Mouse (Mus musculus): ENCODE measurements around the gene Fto. TPM values are rescaled to one million over a fixed set of nuclear protein-coding genes. Genes with fewer than 3 reads are reported as not detected.

Fto gene
- polyA plus RNA-seq, 1 experiment from 2014 or later = 56.1 TPM

GRCm38 (mm10) chr8:91558408-91558807 lies 245.1 kb downstream of the Fto start:
- ATAC-seq (replicated peaks; ENCODE audit: insufficient number of reproducible peaks, insufficient read depth, low FRiP score, low read depth) = peak; percentile 77
- WGBS = 38% methylated on average over 6 of the region's 6 CpGs
- 0 out of 2 replicates have a peak overlapping the region, but pooled peaks have one; percentile 50 for H3K27ac ChIP-seq
- H3K9me3 ChIP-seq (replicated peaks) = no peaks in the 10 kb centered on the region
- no peak overlapping the region for H3K9ac ChIP-seq
- H3K4me2 ChIP-seq = no peak overlapping the region
- no peak overlapping the region for H3K4me3 ChIP-seq
- peaks cover 41% of the 10 kb centered on the region for H3K4me1 ChIP-seq (replicated peaks)
- H3K27me3 ChIP-seq = no peaks in the 10 kb centered on the region
- no peaks in the 10 kb centered on the region for H3K36me3 ChIP-seq

- no peaks in the 10 kb centered on the region for H3K36me3 ChIP-seq
- H3K27ac ChIP-seq = peak overlapping the region; percentile 63
- no peak overlapping the region for H3K9ac ChIP-seq
- H3K4me1 ChIP-seq (replicated peaks) = peaks cover 37% of the 10 kb centered on the region
- 50% methylated on average over 6 of the region's 6 CpGs for WGBS
- no peak overlapping the region; the same call in 1 of the 2 replicates for H3K4me2 ChIP-seq
- H3K9me3 ChIP-seq (replicated peaks) = no peaks in the 10 kb centered on the region
- ATAC-seq (replicated peaks; ENCODE audit: insufficient number of reproducible peaks, insufficient read depth, low FRiP score, low read depth) = no peak
- no peaks in the 10 kb centered on the region for H3K27me3 ChIP-seq
- no peak overlapping the region for H3K4me3 ChIP-seq
Measured at GRCm38 (mm10) chr8:91560017-91560591, 246.8 kb downstream of the Fto start.

- no peak overlapping the region for H3K4me2 ChIP-seq
- H3K27ac ChIP-seq = no peak overlapping the region
- H3K4me1 ChIP-seq (replicated peaks) = peaks cover 48% of the 10 kb centered on the region
- no peaks in the 10 kb centered on the region for H3K9me3 ChIP-seq (replicated peaks)
- WGBS = 93% methylated on average over 4 of the region's 4 CpGs
- ATAC-seq (replicated peaks; ENCODE audit: insufficient number of reproducible peaks, insufficient read depth, low FRiP score, low read depth) = no peak
- no peak overlapping the region for H3K9ac ChIP-seq
- no peaks in the 10 kb centered on the region for H3K36me3 ChIP-seq
- H3K27me3 ChIP-seq = no peaks in the 10 kb centered on the region
- no peak overlapping the region for H3K4me3 ChIP-seq
Measured at GRCm38 (mm10) chr8:91561241-91561640, 247.9 kb downstream of the Fto start.

- Histone ChIP-seq H3K27ac (no peak overlapping the region), H3K4me1 (replicated peaks) (peaks cover 54% of the 10 kb centered on the region), H3K9ac (no peak overlapping the region), H3K36me3 (no peaks in the 10 kb centered on the region), H3K4me2 (no peak overlapping the region), H3K9me3 (replicated peaks) (no peaks in the 10 kb centered on the region), H3K27me3 (no peaks in the 10 kb centered on the region), H3K4me3 (no peak overlapping the region)
- no peak for ATAC-seq (replicated peaks; ENCODE audit: insufficient number of reproducible peaks, insufficient read depth, low FRiP score, low read depth)
- 75% methylated on average over 7 of the region's 7 CpGs for WGBS
Measured at GRCm38 (mm10) chr8:91562600-91562999, 249.3 kb downstream of the Fto start.

- H3K27me3 ChIP-seq = no peaks in the 10 kb centered on the region
- no peak overlapping the region for H3K4me2 ChIP-seq
- no peaks in the 10 kb centered on the region for H3K36me3 ChIP-seq
- no peak overlapping the region for H3K4me3 ChIP-seq
- H3K9me3 ChIP-seq (replicated peaks) = no peaks in the 10 kb centered on the region
- H3K4me1 ChIP-seq (replicated peaks) = peaks cover 47% of the 10 kb centered on the region
- WGBS = 77% methylated on average over 3 of the region's 3 CpGs
- no peak overlapping the region for H3K27ac ChIP-seq
- H3K9ac ChIP-seq = no peak overlapping the region
- ATAC-seq (replicated peaks; ENCODE audit: insufficient number of reproducible peaks, insufficient read depth, low FRiP score, low read depth) = no peak
Measured at GRCm38 (mm10) chr8:91563326-91563725, 250.0 kb downstream of the Fto start.

- 21% methylated on average over 12 of the region's 12 CpGs for WGBS
- H3K27ac ChIP-seq = peak overlapping the region; percentile 14; the same call in 1 of the 2 replicates
- H3K27me3 ChIP-seq = no peaks in the 10 kb centered on the region
- no peak for ATAC-seq (replicated peaks; ENCODE audit: insufficient number of reproducible peaks, insufficient read depth, low FRiP score, low read depth)
- peaks cover 45% of the 10 kb centered on the region for H3K4me1 ChIP-seq (replicated peaks)
- H3K36me3 ChIP-seq = no peaks in the 10 kb centered on the region
- no peak overlapping the region for H3K4me3 ChIP-seq
- H3K4me2 ChIP-seq = peak overlapping the region; percentile 31
- H3K9ac ChIP-seq = no peak overlapping the region
- no peaks in the 10 kb centered on the region for H3K9me3 ChIP-seq (replicated peaks)
Measured at GRCm38 (mm10) chr8:91565869-91566502, 252.7 kb downstream of the Fto start.

GRCm38 (mm10) chr8:91566503-91566869 lies 253.2 kb downstream of the Fto start:
- Histone ChIP-seq H3K27me3 (no peaks in the 10 kb centered on the region), H3K4me2 (peak overlapping the region; percentile 31; the same call in 1 of the 2 replicates), H3K4me1 (replicated peaks) (peaks cover 48% of the 10 kb centered on the region), H3K9ac (no peak overlapping the region), H3K9me3 (replicated peaks) (no peaks in the 10 kb centered on the region), H3K36me3 (no peaks in the 10 kb centered on the region), H3K4me3 (no peak overlapping the region), H3K27ac (peak overlapping the region; percentile 14; the same call in 1 of the 2 replicates)
- no peak for ATAC-seq (replicated peaks; ENCODE audit: insufficient number of reproducible peaks, insufficient read depth, low FRiP score, low read depth)
- 55% methylated on average over 2 of the region's 2 CpGs for WGBS

- H3K9ac ChIP-seq = no peak overlapping the region
- H3K9me3 ChIP-seq (replicated peaks) = no peaks in the 10 kb centered on the region
- H3K27ac ChIP-seq = no peak overlapping the region
- no peaks in the 10 kb centered on the region for H3K27me3 ChIP-seq
- H3K4me3 ChIP-seq = no peak overlapping the region
- no peaks in the 10 kb centered on the region for H3K36me3 ChIP-seq
- H3K4me1 ChIP-seq (replicated peaks) = peaks cover 56% of the 10 kb centered on the region
- 12% methylated on average over 11 of the region's 11 CpGs for WGBS
- H3K4me2 ChIP-seq = peak overlapping the region; percentile 32; the same call in 1 of the 2 replicates
- ATAC-seq (replicated peaks; ENCODE audit: insufficient number of reproducible peaks, insufficient read depth, low FRiP score, low read depth) = no peak
Measured at GRCm38 (mm10) chr8:91569874-91570273, 256.5 kb downstream of the Fto start.

- Histone ChIP-seq H3K9ac (no peak overlapping the region), H3K27me3 (no peaks in the 10 kb centered on the region), H3K36me3 (no peaks in the 10 kb centered on the region), H3K4me3 (no peak overlapping the region), H3K9me3 (replicated peaks) (no peaks in the 10 kb centered on the region), H3K4me1 (replicated peaks) (peaks cover 49% of the 10 kb centered on the region), H3K4me2 (no peak overlapping the region), H3K27ac (no peak overlapping the region)
- 68% methylated on average over 7 of the region's 7 CpGs for WGBS
- ATAC-seq (replicated peaks; ENCODE audit: insufficient number of reproducible peaks, insufficient read depth, low FRiP score, low read depth) = no peak
Measured at GRCm38 (mm10) chr8:91570809-91571208, 257.5 kb downstream of the Fto start.

GRCm38 (mm10) chr8:91571978-91572377 lies 258.7 kb downstream of the Fto start:
- Histone ChIP-seq H3K9me3 (replicated peaks) (no peaks in the 10 kb centered on the region), H3K4me1 (replicated peaks) (peaks cover 52% of the 10 kb centered on the region), H3K9ac (no peak overlapping the region), H3K4me3 (no peak overlapping the region), H3K36me3 (no peaks in the 10 kb centered on the region), H3K27ac (no peak overlapping the region), H3K27me3 (no peaks in the 10 kb centered on the region), H3K4me2 (no peak overlapping the region)
- WGBS = 60% methylated on average over 4 of the region's 4 CpGs
- ATAC-seq (replicated peaks; ENCODE audit: insufficient number of reproducible peaks, insufficient read depth, low FRiP score, low read depth) = no peak

- no peak overlapping the region for H3K4me2 ChIP-seq
- H3K9ac ChIP-seq = no peak overlapping the region
- ATAC-seq (replicated peaks; ENCODE audit: insufficient number of reproducible peaks, insufficient read depth, low FRiP score, low read depth) = peak; percentile 41; the same call in 1 of the 2 replicates
- no peak overlapping the region for H3K27ac ChIP-seq
- H3K36me3 ChIP-seq = no peaks in the 10 kb centered on the region
- no peak overlapping the region for H3K4me3 ChIP-seq
- no peaks in the 10 kb centered on the region for H3K27me3 ChIP-seq
- 20% methylated on average over 4 of the region's 4 CpGs for WGBS
- H3K4me1 ChIP-seq (replicated peaks) = peaks cover 52% of the 10 kb centered on the region
- H3K9me3 ChIP-seq (replicated peaks) = no peaks in the 10 kb centered on the region
Measured at GRCm38 (mm10) chr8:91572630-91573029, 259.3 kb downstream of the Fto start.

- 65% methylated on average over 3 of the region's 3 CpGs for WGBS
- no peaks in the 10 kb centered on the region for H3K36me3 ChIP-seq
- no peak overlapping the region for H3K27ac ChIP-seq
- ATAC-seq (replicated peaks; ENCODE audit: insufficient number of reproducible peaks, insufficient read depth, low FRiP score, low read depth) = no peak
- no peak overlapping the region for H3K4me2 ChIP-seq
- H3K9ac ChIP-seq = no peak overlapping the region
- H3K4me1 ChIP-seq (replicated peaks) = peaks cover 37% of the 10 kb centered on the region
- H3K9me3 ChIP-seq (replicated peaks) = no peaks in the 10 kb centered on the region
- no peak overlapping the region for H3K4me3 ChIP-seq
- no peaks in the 10 kb centered on the region for H3K27me3 ChIP-seq
Measured at GRCm38 (mm10) chr8:91575576-91575975, 262.3 kb downstream of the Fto start.

All from heart, embryonic 15.5 days (tissue).